Mouse (Mus musculus) midbrain, embryonic 16.5 days (tissue): Measurements from ENCODE around the gene Chst8. TPM values are rescaled to one million over a fixed set of nuclear protein-coding genes. Genes with fewer than 3 reads are reported as not detected.

Experiments used
- ATAC-seq: fragments of 200-750 bp; cut with Nextera tagmentation; 2 replicates; pipeline ENCODE4 v1.8.0; 2017; ENCODE audit warnings: moderate TSS enrichment
- H3K27ac ChIP-seq: fragments of 300-500 bp; sonication (generic); 2 replicates; pipeline ENCODE4 v1.5.1; 2014; ENCODE audit warnings: mild to moderate bottlenecking, low read length, mixed read lengths
- H3K27me3 ChIP-seq: fragments of 300-500 bp; sonication (generic); 2 replicates; pipeline ENCODE4 v1.6.1; 2014; ENCODE audit warnings: low read depth, low read length, mixed read lengths; ENCODE audit not compliant: control insufficient read depth, insufficient read depth
- H3K36me3 ChIP-seq: fragments of 300-500 bp; sonication (generic); 2 replicates; pipeline ENCODE4 v1.6.1; 2014; ENCODE audit warnings: mild to moderate bottlenecking, low read length, moderate library complexity, mixed read lengths; ENCODE audit not compliant: control insufficient read depth, insufficient read depth
- H3K4me1 ChIP-seq: fragments of 300-500 bp; sonication (generic); 2 replicates; pipeline ENCODE4 v1.6.1; 2014; ENCODE audit warnings: mild to moderate bottlenecking, low read length, mixed read lengths; ENCODE audit not compliant: control insufficient read depth, insufficient read depth
- H3K4me2 ChIP-seq: fragments of 300-500 bp; sonication (generic); 2 replicates; pipeline ENCODE4 v1.6.1; 2014; ENCODE audit warnings: mild to moderate bottlenecking, low read length, mixed read lengths
- H3K4me3 ChIP-seq: fragments of 300-500 bp; sonication (generic); 2 replicates; pipeline ENCODE4 v1.5.1; 2014; ENCODE audit warnings: low read depth, mild to moderate bottlenecking, low read length, moderate library complexity, mixed read lengths
- H3K9ac ChIP-seq: fragments of 300-500 bp; sonication (generic); 2 replicates; pipeline ENCODE4 v1.6.1; 2014; ENCODE audit warnings: low read depth, low read length, mixed read lengths
- H3K9me3 ChIP-seq: fragments of 300-500 bp; sonication (generic); replicated peaks from 2 replicates; pipeline ENCODE4 v1.6.1; 2014; ENCODE audit warnings: mild to moderate bottlenecking, low read length, mixed read lengths; ENCODE audit not compliant: control insufficient read depth, poor library complexity, severe bottlenecking
- WGBS: fragments of 180-500 bp; shearing (Covaris S2); extraction: QIAGEN DNeasy Blood & Tissue Kit; methylation state at CpG from one replicate; pipeline ENCODE4 v1.1.7; 2014; 5-methylcytosine and 5-hydroxymethylcytosine counted together
- polyA plus RNA-seq: library from polyadenylated mRNA; unstranded; fragments of >200 nt; fragmentation: Nextera tagmentation; extraction: Ambion mirVana; gene quantifications from 2 replicates; pipeline ENCODE4 v1.2.1, GENCODE M21; 2015

Chst8 gene
- polyA plus RNA-seq, 1 experiment from 2014 or later: 12.7 TPM

DNA sequence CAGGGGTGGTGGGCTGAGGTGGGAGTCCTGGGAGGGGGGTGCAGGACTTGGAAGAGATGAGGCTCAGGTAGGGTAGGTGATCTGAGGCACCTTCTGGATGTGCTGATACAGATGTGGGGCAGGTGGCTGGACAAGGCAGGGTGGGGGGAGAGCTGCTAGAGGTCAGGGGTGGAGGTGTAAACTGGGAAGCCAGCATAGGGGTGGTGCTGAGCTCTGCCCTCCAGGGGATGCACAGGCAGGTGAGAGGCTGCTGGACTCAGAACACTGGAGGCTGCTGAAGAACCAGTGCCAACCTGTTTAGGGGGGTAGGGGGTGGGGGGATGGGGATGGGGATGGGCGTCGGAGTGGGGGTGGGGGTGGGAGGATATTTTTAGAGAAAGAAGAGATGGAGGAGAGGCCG lies 141.7 kb downstream of the Chst8 start:
- no peak overlapping the region for H3K4me2 ChIP-seq
- no peak overlapping the region for H3K9ac ChIP-seq
- 85% methylated on average over 3 of the region's 3 CpGs for WGBS
- H3K27ac ChIP-seq: no peak overlapping the region
- no peak overlapping the region for H3K4me3 ChIP-seq
- no peaks in the 10 kb centered on the region for H3K36me3 ChIP-seq
- H3K27me3 ChIP-seq: peaks cover 27% of the 10 kb centered on the region
- H3K9me3 ChIP-seq: no peaks in the 10 kb centered on the region
- peaks cover 6% of the 10 kb centered on the region; the same call in 1 of the 2 replicates for H3K4me1 ChIP-seq
- no peak for ATAC-seq

DNA sequence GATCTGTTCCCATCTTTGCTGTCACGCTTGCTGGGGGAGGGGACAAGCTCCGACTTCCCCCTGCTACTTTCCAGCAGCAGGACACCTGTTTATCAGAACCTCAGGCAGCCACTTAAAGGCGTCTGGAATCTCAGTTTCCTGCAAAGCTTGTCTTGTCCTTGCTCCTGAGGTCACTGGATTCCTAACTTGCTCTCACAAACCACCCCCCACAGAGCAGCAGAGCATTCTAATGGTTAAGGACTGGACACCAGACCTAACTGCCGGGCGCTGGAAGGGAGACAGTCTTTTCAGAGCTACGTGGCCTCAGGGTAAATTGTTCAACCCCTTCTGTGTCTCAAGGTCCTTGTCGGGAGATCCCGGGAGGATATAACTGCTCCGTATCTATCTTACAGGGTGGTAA lies 143.2 kb downstream of the Chst8 start:
- H3K27ac ChIP-seq: no peak overlapping the region
- H3K36me3 ChIP-seq: no peaks in the 10 kb centered on the region
- WGBS: 23% methylated on average over 9 of the region's 9 CpGs
- H3K27me3 ChIP-seq: peaks cover 13% of the 10 kb centered on the region
- no peak overlapping the region for H3K9ac ChIP-seq
- H3K9me3 ChIP-seq: no peaks in the 10 kb centered on the region
- H3K4me2 ChIP-seq: no peak overlapping the region
- H3K4me3 ChIP-seq: no peak overlapping the region
- ATAC-seq: no peak
- no peaks in the 10 kb centered on the region for H3K4me1 ChIP-seq

DNA sequence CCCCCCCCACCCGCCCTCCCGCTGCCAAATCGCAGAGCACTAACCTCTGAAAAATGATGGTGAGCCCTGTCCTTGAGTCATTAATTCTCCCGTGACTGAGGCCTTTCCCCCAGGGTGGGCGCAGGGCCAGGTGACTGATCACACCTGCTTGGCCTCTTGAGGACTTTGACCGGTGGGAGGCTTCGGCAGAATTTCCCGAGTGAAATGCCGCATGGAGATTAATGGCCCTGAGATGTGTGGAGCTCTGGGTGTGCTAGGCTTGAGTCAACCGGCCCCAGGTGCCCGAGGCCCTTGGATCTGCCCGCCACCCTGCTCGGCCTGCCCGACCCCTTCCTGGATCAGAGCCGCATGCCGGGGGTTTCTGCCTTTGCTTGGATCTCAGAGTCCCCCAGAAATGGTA lies 144.6 kb downstream of the Chst8 start:
- H3K4me3 ChIP-seq: no peak overlapping the region
- H3K4me1 ChIP-seq: no peaks in the 10 kb centered on the region
- ATAC-seq: no peak
- no peak overlapping the region for H3K4me2 ChIP-seq
- no peaks in the 10 kb centered on the region for H3K9me3 ChIP-seq
- H3K27me3 ChIP-seq: 0 out of 2 replicates have a peak, but pooled peaks cover 4% of the 10 kb centered on the region
- H3K27ac ChIP-seq: no peak overlapping the region
- WGBS: 79% methylated on average over 16 of the region's 16 CpGs
- H3K9ac ChIP-seq: no peak overlapping the region
- no peaks in the 10 kb centered on the region for H3K36me3 ChIP-seq

DNA sequence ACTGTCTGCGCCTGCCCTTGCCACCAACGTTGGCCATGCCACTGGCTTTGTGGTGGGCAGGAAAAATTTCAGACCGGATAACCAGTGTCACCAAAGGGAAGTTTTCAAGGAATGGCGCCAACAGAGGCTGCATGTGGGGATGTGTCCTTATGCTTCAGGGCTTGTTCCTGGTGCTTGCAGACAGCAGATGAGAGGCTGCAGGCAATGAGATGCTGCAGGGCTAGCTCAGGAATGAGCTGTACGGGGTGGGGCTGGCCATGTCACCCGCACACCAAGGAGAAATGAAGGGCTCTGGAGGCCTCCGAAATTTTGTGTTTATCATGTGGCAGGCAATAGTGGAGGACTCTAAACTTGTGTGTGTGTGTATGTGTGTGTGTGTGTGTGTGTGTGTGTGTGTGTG lies 149.4 kb downstream of the Chst8 start:
- no peak overlapping the region for H3K4me3 ChIP-seq
- no peaks in the 10 kb centered on the region for H3K36me3 ChIP-seq
- no peaks in the 10 kb centered on the region for H3K27me3 ChIP-seq
- no peaks in the 10 kb centered on the region for H3K9me3 ChIP-seq
- no peak overlapping the region for H3K9ac ChIP-seq
- ATAC-seq: no peak
- H3K4me1 ChIP-seq: peaks cover 7% of the 10 kb centered on the region
- no peak overlapping the region for H3K4me2 ChIP-seq
- WGBS: 45% methylated on average over 7 of the region's 7 CpGs
- H3K27ac ChIP-seq: no peak overlapping the region

DNA sequence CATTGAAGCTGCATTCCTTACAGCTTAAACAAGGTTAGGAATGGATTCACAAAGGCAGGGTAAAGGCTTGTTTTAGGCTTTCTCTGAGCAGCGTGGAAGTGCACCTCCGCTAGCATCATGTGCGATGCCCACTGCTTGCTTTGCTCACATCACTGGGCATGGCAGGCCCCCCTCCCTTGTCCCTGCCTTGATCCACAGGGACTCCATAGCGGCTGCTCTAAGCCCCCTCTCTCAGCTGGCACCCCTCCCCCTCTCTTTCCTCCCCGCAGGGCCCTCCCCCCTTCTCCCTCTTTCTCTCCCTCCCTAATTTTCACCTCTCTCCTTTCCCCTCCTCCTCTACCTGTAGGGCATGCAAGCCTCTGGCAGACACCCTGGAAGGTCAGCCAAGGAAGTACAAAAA lies 150.3 kb downstream of the Chst8 start:
- H3K4me1 ChIP-seq: peaks cover 7% of the 10 kb centered on the region
- H3K4me2 ChIP-seq: no peak overlapping the region
- no peak for ATAC-seq
- H3K36me3 ChIP-seq: no peaks in the 10 kb centered on the region
- H3K27ac ChIP-seq: no peak overlapping the region
- H3K9ac ChIP-seq: no peak overlapping the region
- H3K9me3 ChIP-seq: no peaks in the 10 kb centered on the region
- H3K4me3 ChIP-seq: no peak overlapping the region
- 9% methylated on average over 5 of the region's 5 CpGs for WGBS
- no peaks in the 10 kb centered on the region for H3K27me3 ChIP-seq

DNA sequence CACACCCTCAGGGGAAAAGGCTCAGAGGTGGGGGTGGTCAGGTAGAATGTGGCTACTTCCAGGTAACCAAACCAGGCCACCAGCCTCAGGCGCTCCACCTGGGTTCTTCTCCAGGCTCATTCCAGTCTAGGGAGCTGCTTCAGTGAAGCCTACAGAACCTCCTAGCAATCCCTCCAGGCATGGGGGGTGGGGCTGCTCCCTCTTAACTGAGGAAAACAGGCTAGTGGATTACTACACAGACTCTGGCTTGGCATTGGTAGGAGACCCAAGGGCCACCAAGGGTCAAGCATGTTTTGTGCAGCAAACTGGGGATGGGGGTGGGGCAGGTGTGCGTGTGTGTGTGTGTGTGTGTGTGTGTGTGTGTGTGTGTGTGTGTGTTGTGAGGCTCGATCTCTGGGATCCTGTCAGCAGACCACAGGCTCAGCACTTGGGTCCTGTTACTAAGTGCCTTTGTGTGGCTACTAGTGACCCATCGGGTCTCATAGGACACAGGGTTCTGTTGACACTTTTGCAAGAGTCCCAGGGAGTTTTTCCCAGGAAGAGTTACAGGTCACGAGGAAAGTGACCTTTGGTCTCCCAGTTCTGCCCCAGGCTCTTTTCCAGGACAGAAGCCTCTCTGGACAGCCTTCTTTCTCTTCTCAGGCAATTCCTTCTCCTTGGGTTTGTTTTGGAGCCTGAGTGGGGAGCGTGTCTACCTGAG lies 153.0 kb downstream of the Chst8 start:
- Histone ChIP-seq H3K4me3 (no peak overlapping the region), H3K9ac (no peak overlapping the region), H3K36me3 (no peaks in the 10 kb centered on the region), H3K9me3 (no peaks in the 10 kb centered on the region), H3K27ac (no peak overlapping the region), H3K27me3 (no peaks in the 10 kb centered on the region), H3K4me2 (no peak overlapping the region), H3K4me1 (peaks cover 7% of the 10 kb centered on the region)
- 85% methylated on average over 6 of the region's 6 CpGs for WGBS
- ATAC-seq: no peak

DNA sequence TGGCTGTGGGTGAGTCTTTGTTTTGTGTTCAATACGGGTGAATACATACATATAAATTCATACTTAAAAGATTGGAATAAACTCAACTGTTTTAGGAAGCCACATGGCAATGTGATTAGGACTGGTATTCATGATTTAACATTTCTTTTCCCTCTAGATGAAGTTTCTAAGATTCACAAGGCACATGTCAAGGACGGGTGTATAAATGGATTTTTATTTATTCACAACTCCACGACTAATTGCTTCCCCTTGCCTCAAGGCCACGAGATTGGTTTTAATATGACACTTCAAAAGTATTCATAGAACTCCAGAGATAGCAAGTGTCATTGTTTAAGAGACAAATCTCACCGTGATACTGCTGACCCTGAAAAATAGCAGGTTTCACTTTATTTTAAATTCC lies 155.9 kb downstream of the Chst8 start, which contains the start of gene Kctd15:
Gene Kctd15 (minus strand): TSS at position 101 of the 400 bp plus-strand sequence.
- H3K27ac ChIP-seq: peak within 1 kb of the TSS; percentile 99
- H3K4me3 ChIP-seq: peak within 1 kb of the TSS; percentile 71
- H3K27me3 ChIP-seq: no peaks in the 10 kb centered on the region
- H3K9me3 ChIP-seq: no peaks in the 10 kb centered on the region
- 44% methylated on average over 5 of the region's 5 CpGs for WGBS
- H3K4me1 ChIP-seq: peaks cover 12% of the 10 kb centered on the region
- no peak for ATAC-seq
- H3K36me3 ChIP-seq: no peaks in the 10 kb centered on the region
- peak within 1 kb of the TSS; percentile 99 for H3K9ac ChIP-seq
- peak within 1 kb of the TSS; percentile 98 for H3K4me2 ChIP-seq

DNA sequence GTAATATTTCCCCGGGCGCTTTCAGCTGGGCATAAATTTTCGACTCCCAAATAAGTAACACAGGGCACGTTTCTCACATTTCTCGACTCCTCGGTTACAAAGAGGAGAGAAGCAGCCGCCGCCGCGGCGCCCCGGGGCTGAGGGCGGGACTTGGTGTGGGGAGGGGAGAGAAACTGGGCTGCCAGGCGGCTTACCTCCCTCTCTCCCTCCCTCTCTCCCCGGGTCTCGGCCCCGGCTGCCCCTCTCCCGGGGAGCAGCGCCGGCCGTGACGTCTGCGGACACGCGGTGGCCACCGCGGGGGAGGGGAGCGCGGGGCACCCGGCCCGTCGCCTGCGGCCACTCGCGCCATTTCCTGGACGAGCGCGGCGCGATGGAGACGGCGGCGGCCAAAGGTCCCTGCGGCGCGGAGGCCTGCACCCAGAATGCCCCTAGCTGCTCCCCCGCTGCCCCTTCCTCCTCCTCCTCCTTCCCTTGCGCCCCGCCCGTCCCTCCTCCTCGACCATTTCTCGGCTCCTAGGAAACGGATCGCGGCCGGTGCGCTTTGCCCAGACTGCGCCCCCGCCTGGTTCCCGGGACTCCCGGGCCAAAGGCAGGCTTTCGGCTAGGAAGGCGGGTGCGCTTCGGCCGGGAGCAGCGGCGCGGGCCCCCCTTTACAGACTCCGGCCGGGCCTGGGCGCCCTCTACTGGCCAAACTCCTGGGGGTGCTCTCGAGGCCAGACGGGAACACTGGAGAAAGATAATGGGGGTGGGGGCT lies 157.2 kb downstream of the Chst8 start:
- Histone ChIP-seq H3K36me3 (no peaks in the 10 kb centered on the region), H3K4me3 (peak overlapping the region; percentile 71), H3K27me3 (no peaks in the 10 kb centered on the region), H3K27ac (peak overlapping the region; percentile 99), H3K9me3 (no peaks in the 10 kb centered on the region), H3K4me1 (peaks cover 21% of the 10 kb centered on the region), H3K4me2 (peak overlapping the region; percentile 98), H3K9ac (peak overlapping the region; percentile 99)
- WGBS: under 1% methylated on average over 41 of the region's 74 CpGs
- ATAC-seq: peak; percentile 81

DNA sequence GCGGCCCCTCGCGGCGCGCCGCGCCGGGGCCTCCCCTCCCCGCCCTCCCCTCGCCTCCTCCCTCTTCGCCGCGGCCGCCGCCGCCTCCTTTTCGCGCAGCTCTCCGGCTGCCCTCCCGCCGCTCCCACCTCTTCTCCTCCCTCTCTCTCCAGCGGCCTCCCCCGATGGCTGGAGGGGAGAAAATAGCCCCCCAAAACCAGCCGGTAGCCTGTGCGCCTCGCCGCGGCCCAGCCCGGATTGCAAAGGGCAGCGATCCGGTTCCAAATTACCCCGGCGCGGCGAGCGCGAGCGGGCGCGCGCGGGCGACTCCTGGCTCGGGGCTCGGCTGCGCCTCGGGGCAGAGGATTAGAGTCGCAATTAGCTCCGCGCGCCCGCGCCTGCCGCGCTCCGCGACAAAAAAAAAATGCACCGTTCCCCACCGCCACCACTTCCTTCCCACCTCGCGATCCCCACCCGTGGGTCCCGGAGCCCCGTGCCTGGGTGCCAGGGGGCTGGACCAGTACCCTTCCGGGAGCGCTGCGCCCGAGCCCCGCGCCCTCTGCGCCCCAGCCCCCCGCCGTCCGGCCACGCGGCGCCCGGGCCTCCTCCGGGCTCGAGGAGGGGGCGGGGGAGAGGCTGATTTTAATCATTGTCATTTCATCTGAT lies 157.9 kb downstream of the Chst8 start:
- WGBS: under 1% methylated on average over 58 of the region's 81 CpGs
- H3K27me3 ChIP-seq: no peaks in the 10 kb centered on the region
- peak overlapping the region; percentile 99 for H3K9ac ChIP-seq
- peak overlapping the region; percentile 99 for H3K27ac ChIP-seq
- peak overlapping the region; percentile 98 for H3K4me2 ChIP-seq
- H3K4me3 ChIP-seq: peak overlapping the region; percentile 71
- H3K4me1 ChIP-seq: peaks cover 21% of the 10 kb centered on the region
- no peaks in the 10 kb centered on the region for H3K9me3 ChIP-seq
- H3K36me3 ChIP-seq: 0 out of 2 replicates have a peak, but pooled peaks cover under 1% of the 10 kb centered on the region
- ATAC-seq: peak; percentile 52
